Mouse (Mus musculus): ENCODE data around the gene Gm21319.
"Not testable (repeated sequence)": the region's sequence is repeated elsewhere in the genome, so short reads cannot be mapped to it uniquely, and the experiment has no call there.

GRCm38 (mm10) chr12:87795212-87795611 lies 19.7 kb upstream of the Gm21319 start, which contains the start of gene Gm21936:
- not testable (repeated sequence) for TF ChIP-seq CTCF, EP300 (IDR thresholded peaks at IDR 0.05)

Measured in lung, postnatal 0 days (tissue).